Mouse (Mus musculus): Measurements from ENCODE around the gene Atpaf1. TPM values are rescaled to one million over a fixed set of nuclear protein-coding genes. Genes with fewer than 3 reads are reported as not detected.

Gene Atpaf1
- total RNA-seq, 2 experiments from 2014 or later: 56.1 to 59.3 TPM

DNA sequence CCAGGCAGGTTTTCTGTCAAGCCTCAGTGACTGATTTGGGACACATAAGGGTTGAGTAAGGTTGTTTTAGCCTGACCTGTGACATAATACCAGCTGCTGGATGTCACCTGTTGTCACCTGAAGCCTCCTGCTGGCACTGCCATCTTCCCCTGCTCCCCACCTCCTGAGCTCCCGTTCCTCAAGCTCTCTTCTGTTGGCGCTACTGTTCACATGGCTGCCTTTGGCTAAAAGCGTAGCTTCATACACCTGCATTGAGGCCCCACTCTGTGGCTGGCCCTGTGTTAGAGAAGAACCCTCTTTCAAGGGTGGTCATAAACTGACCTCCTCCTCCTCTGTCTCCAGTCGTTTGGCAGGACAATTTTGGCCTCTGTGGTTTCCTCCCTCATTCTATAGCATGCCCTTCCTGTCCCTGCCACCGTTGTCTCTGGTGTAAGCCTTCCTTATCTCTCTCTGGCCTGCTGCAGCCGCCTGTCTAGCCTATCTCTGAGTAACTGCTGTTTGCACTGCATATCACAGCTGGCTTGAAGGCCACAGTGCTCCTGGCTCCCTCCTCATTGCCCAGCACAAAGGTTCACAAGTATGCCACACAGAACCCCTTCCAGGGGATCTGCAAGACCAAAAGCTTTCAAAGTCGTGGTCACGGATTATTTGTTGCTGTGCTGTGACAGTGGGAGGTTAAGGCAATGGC lies 64.5 kb downstream of the Atpaf1 start:
- no peak for DNase-seq

DNA sequence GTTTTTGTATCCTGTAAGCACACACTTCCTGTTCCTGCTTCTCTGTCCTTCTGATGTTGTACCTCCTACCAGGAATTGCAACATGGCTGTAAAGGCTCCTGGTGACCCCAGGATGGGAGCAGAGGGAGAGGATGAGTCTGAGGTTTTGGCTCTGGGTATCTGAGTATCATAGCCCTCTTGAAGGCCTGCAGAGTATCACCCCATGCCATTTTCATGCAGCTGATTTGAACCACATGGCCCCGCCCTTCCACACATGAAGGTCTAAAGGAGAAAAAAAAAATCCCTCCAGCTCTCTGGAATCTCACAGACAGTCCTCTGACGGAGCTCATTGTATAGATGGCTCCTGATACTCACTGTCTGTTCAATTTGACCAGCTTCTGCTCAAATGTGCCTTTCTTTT lies 65.5 kb downstream of the Atpaf1 start:
- no peak for DNase-seq

- no peak for DNase-seq
Measured at GRCm38 (mm10) chr4:115850631-115851030, 66.0 kb downstream of the Atpaf1 start.

- DNase-seq: no peak
Measured at GRCm38 (mm10) chr4:115851569-115851968, 67.0 kb downstream of the Atpaf1 start.

- no peak for DNase-seq
Measured at GRCm38 (mm10) chr4:115855100-115855499, 70.5 kb downstream of the Atpaf1 start.

GRCm38 (mm10) chr4:115855609-115856008 lies 71.0 kb downstream of the Atpaf1 start:
- DNase-seq: no peak

- no peak for DNase-seq
Measured at GRCm38 (mm10) chr4:115856282-115856681, 71.7 kb downstream of the Atpaf1 start.

- no peak for DNase-seq
Measured at GRCm38 (mm10) chr4:115857293-115857883, 72.8 kb downstream of the Atpaf1 start.

- DNase-seq: no peak
Measured at GRCm38 (mm10) chr4:115863352-115863751, 78.7 kb downstream of the Atpaf1 start.

GRCm38 (mm10) chr4:115863880-115864279 lies 79.3 kb downstream of the Atpaf1 start:
- DNase-seq: no peak

Other genes starting within 250 kb of the Atpaf1 start
- gene Cyp4a31, start 221.2 kb upstream of the Atpaf1 start, total RNA-seq (2021): not detected
- gene Cyp4a32, start 183.8 kb upstream of the Atpaf1 start, total RNA-seq (2021): not detected
- 10 to 100 TPM in 1 of 2 experiments, 1 to 10 TPM in 1; 9.0 to 10.2 TPM for gene Cyp4b1, start 137.1 kb upstream of the Atpaf1 start, total RNA-seq (2021)
- gene Efcab14, start 47.1 kb upstream of the Atpaf1 start, total RNA-seq (2021): 10 to 100 TPM; 33.4 to 35.2 TPM
- gene Tex38, start 3.8 kb upstream of the Atpaf1 start, total RNA-seq (2021): 1 to 10 TPM in 1 of 2 experiments, under 1 TPM in 1; 0.60 to 1.2 TPM
- 1 to 10 TPM; 6.3 to 8.1 TPM for gene Mob3c, start 43.3 kb downstream of the Atpaf1 start, total RNA-seq (2021)
- gene Mknk1, start 54.4 kb downstream of the Atpaf1 start, total RNA-seq (2021): 10 to 100 TPM; 22.1 to 23.6 TPM
- gene Kncn, start 99.6 kb downstream of the Atpaf1 start, total RNA-seq (2021): not detected
- gene 6430628N08Rik, start 105.9 kb downstream of the Atpaf1 start, total RNA-seq (2021): not detected
- not detected for gene Dmbx1, start 155.1 kb downstream of the Atpaf1 start, total RNA-seq (2021)
- 1 to 10 TPM; 1.3 to 1.6 TPM for gene Faah, start 233.1 kb downstream of the Atpaf1 start, total RNA-seq (2021)